Mouse (Mus musculus) c-Kit-positive CD71-negative TER-119-negative erythroid progenitor cells, embryonic 14.5 days (primary cell): ENCODE measurements around the gene Ercc1.

Experiments
- DNase-seq: peaks from one replicate; pipeline ENCODE4 v3.0.0-alpha.2; 2013; ENCODE audit warnings: low read depth

Ercc1 gene

GRCm38 (mm10) chr7:19344237-19344847 is at the start of gene Ercc1:
Ercc1 (plus strand) TSS chr7:19344778.
- DNase-seq = no peak

- no peak for DNase-seq
These were observed 48.9 kb upstream of the Ercc1 start for GRCm38 (mm10) chr7:19295503-19296185.

GRCm38 (mm10) chr7:19297034-19297433 is 47.5 kb upstream of the Ercc1 start:
- DNase-seq = no peak

- no peak for DNase-seq
These were observed 46.8 kb upstream of the Ercc1 start for GRCm38 (mm10) chr7:19297794-19298193.

- DNase-seq = no peak
These were observed 45.4 kb upstream of the Ercc1 start for GRCm38 (mm10) chr7:19299194-19299593.

- no peak for DNase-seq
These were observed 43.8 kb upstream of the Ercc1 start for GRCm38 (mm10) chr7:19300501-19301421.

- no peak for DNase-seq
These were observed 42.9 kb upstream of the Ercc1 start for GRCm38 (mm10) chr7:19301461-19302263.

- no peak for DNase-seq
These were observed 42.1 kb upstream of the Ercc1 start for GRCm38 (mm10) chr7:19302264-19303045.

GRCm38 (mm10) chr7:19303046-19303305 is 41.6 kb upstream of the Ercc1 start:
- DNase-seq = no peak

GRCm38 (mm10) chr7:19303770-19304169 is 40.8 kb upstream of the Ercc1 start:
- no peak for DNase-seq

GRCm38 (mm10) chr7:19304501-19305412 is 39.8 kb upstream of the Ercc1 start:
- no peak for DNase-seq

GRCm38 (mm10) chr7:19305413-19305735 is 39.2 kb upstream of the Ercc1 start:
- DNase-seq = no peak

GRCm38 (mm10) chr7:19305796-19306765 is 38.5 kb upstream of the Ercc1 start:
- DNase-seq = no peak

GRCm38 (mm10) chr7:19306819-19307738 is 37.5 kb upstream of the Ercc1 start:
- DNase-seq = no peak

- DNase-seq = no peak
These were observed 36.7 kb upstream of the Ercc1 start for GRCm38 (mm10) chr7:19307739-19308453.

GRCm38 (mm10) chr7:19308454-19309277 is 35.9 kb upstream of the Ercc1 start:
- no peak for DNase-seq
